Mouse (Mus musculus) myocyte (in vitro differentiated cells): ENCODE measurements around the gene Dap3.

Experiments
- CEBPB ChIP-seq: IDR thresholded peaks from 2 replicates; pipeline ENCODE4 v1.6.1; 2011; ENCODE audit warnings: mild to moderate bottlenecking, moderate library complexity; ENCODE audit not compliant: poor library complexity, insufficient read depth, severe bottlenecking
- E2F4 ChIP-seq: IDR thresholded peaks from one replicate; pipeline ENCODE4 v1.6.1; 2011; ENCODE audit warnings: mild to moderate bottlenecking, control low read depth, moderate library complexity; ENCODE audit not compliant: insufficient read depth
- MAX ChIP-seq: IDR thresholded peaks from one replicate; pipeline ENCODE4 v1.6.1; 2011; ENCODE audit warnings: low read depth, mild to moderate bottlenecking, control low read depth
- MYOD1 ChIP-seq, 3 experiments: IDR thresholded peaks; one replicate each; pipeline ENCODE4 v1.6.1; 2011; ENCODE audit warnings: control low read depth in 2 of 3, low read depth in 2 of 3, mild to moderate bottlenecking in 2 of 3, moderate library complexity in 1 of 3; ENCODE audit not compliant: insufficient read length in 2 of 3, control insufficient read depth in 1 of 3
- MYOG ChIP-seq, 3 experiments: IDR thresholded peaks; one replicate each; pipeline ENCODE4 v1.6.1; 2011; ENCODE audit warnings: control low read depth in 2 of 3, low read depth in 2 of 3, mild to moderate bottlenecking in 2 of 3; ENCODE audit not compliant: insufficient read length in 2 of 3, control insufficient read depth in 1 of 3, insufficient read depth in 1 of 3
- POLR2A ChIP-seq: IDR thresholded peaks from one replicate; pipeline ENCODE4 v1.6.1; 2011; ENCODE audit warnings: low read depth, mild to moderate bottlenecking, control low read depth, moderate library complexity; ENCODE audit not compliant: insufficient read length
- POLR2AphosphoS2 ChIP-seq: IDR thresholded peaks from one replicate; pipeline ENCODE4 v1.6.1; 2011; ENCODE audit warnings: low read depth, control low read depth; ENCODE audit not compliant: insufficient read length
- REST ChIP-seq: IDR thresholded peaks from one replicate; pipeline ENCODE4 v1.6.1; 2011; ENCODE audit warnings: mild to moderate bottlenecking, control low read depth, moderate library complexity; ENCODE audit not compliant: insufficient read depth, insufficient read length
- SRF ChIP-seq: IDR thresholded peaks from one replicate; pipeline ENCODE4 v1.6.1; 2011; ENCODE audit warnings: low read depth; ENCODE audit not compliant: control insufficient read depth, insufficient read length
- TCF12 ChIP-seq: IDR thresholded peaks from one replicate; pipeline ENCODE4 v1.6.1; 2011; ENCODE audit warnings: mild to moderate bottlenecking, control low read depth; ENCODE audit not compliant: poor library complexity, insufficient read depth, severe bottlenecking
- USF1 ChIP-seq: IDR thresholded peaks from one replicate; pipeline ENCODE4 v1.6.1; 2011; ENCODE audit warnings: low read depth, mild to moderate bottlenecking, control low read depth, moderate library complexity

DNA sequence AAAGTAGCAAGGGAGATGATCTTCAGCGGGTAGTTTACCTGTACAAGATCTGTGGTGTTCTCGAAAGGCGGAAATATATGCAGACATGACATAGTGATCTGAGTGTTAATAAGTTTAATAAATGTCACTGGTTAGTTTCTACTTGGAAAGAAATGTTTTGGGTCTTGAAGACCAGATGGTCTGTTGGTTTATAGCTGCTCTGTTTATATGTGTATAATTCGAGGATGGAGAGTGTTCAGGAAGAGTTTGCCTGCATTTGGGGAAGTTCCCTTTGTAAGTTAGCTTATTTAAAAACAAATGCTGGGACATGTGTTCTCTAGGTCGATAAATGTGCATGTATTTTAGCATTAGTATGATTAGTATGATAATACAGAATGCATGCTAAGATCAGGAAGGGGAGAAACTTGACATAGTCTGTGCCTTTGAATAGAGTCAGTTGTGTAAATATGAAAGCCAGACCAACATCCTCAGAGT lies 383 bp upstream of the Dap3 start:
- TF ChIP-seq POLR2A = no peak
- no peak for TF ChIP-seq E2F4
- no peak for TF ChIP-seq TCF12
- TF ChIP-seq MYOG (IDR thresholded peaks at IDR 0.05; ENCODE audit: control insufficient read depth in 1 of 3, insufficient read depth in 1 of 3, insufficient read length in 2 of 3, low read depth in 2 of 3) = no peak
- no peak for TF ChIP-seq CEBPB
- TF ChIP-seq MYOD1 (IDR thresholded peaks at IDR 0.05; ENCODE audit: control insufficient read depth in 1 of 3, insufficient read length in 2 of 3, low read depth in 2 of 3) = no peak
- TF ChIP-seq USF1 = no peak
- no peak for TF ChIP-seq MAX
- TF ChIP-seq SRF = no peak
- TF ChIP-seq POLR2AphosphoS2 = no peak
- TF ChIP-seq REST = no peak
